Mouse (Mus musculus): ENCODE measurements around the gene Asl.

Asl gene

GRCm38 (mm10) chr5:130051073-130051860, 22.2 kb upstream of the Asl start:
- H3K27me3 ChIP-seq (ENCODE audit: insufficient read depth, low read length): no peaks in the 10 kb centered on the region
- TF ChIP-seq POU5F1 (IDR thresholded peaks at IDR 0.05; ENCODE audit: borderline replicate concordance, low read length) (no peak), NANOG (IDR thresholded peaks at IDR 0.05; ENCODE audit: borderline replicate concordance, low read length) (no peak), CTCF (conservative IDR thresholded peaks at IDR 0.05; ENCODE audit: low read length) (no peak)

GRCm38 (mm10) chr5:130050416-130050815, 21.4 kb upstream of the Asl start:
- Histone ChIP-seq H3K4me1 (replicated peaks; ENCODE audit: low read depth, low read length) (peaks cover 26% of the 10 kb centered on the region), H3K36me3 (ENCODE audit: insufficient read depth, low read length) (peaks cover 88% of the 10 kb centered on the region), H3K9me3 (ENCODE audit: low read length) (no peaks in the 10 kb centered on the region), H3K27me3 (ENCODE audit: insufficient read depth, low read length) (no peaks in the 10 kb centered on the region), H3K4me3 (replicated peaks; ENCODE audit: low read length) (no peak overlapping the region)
- no peak for TF ChIP-seq CTCF (conservative IDR thresholded peaks at IDR 0.05; ENCODE audit: low read length)
- TF ChIP-seq NANOG (IDR thresholded peaks at IDR 0.05; ENCODE audit: borderline replicate concordance, low read length): no peak
- TF ChIP-seq POU5F1 (IDR thresholded peaks at IDR 0.05; ENCODE audit: borderline replicate concordance, low read length): no peak

More at GRCm38 (mm10) chr5:130051073-130051860, 22.2 kb upstream of the Asl start:
- Histone ChIP-seq H3K9me3 (ENCODE audit: low read length) (no peaks in the 10 kb centered on the region), H3K4me3 (replicated peaks; ENCODE audit: low read length) (no peak overlapping the region), H3K4me1 (replicated peaks; ENCODE audit: low read depth, low read length) (peaks cover 26% of the 10 kb centered on the region), H3K36me3 (ENCODE audit: insufficient read depth, low read length) (peaks cover 83% of the 10 kb centered on the region)

GRCm38 (mm10) chr5:130048786-130049520, 19.9 kb upstream of the Asl start:
- Histone ChIP-seq H3K36me3 (ENCODE audit: insufficient read depth, low read length) (peaks cover 89% of the 10 kb centered on the region), H3K9me3 (ENCODE audit: low read length) (no peaks in the 10 kb centered on the region), H3K4me3 (replicated peaks; ENCODE audit: low read length) (no peak overlapping the region), H3K27me3 (ENCODE audit: insufficient read depth, low read length) (no peaks in the 10 kb centered on the region), H3K4me1 (replicated peaks; ENCODE audit: low read depth, low read length) (peaks cover 26% of the 10 kb centered on the region)
- TF ChIP-seq NANOG (IDR thresholded peaks at IDR 0.05; ENCODE audit: borderline replicate concordance, low read length): no peak
- TF ChIP-seq CTCF (conservative IDR thresholded peaks at IDR 0.05; ENCODE audit: low read length): no peak
- TF ChIP-seq POU5F1 (IDR thresholded peaks at IDR 0.05; ENCODE audit: borderline replicate concordance, low read length): no peak

- Histone ChIP-seq H3K9me3 (ENCODE audit: low read length) (no peaks in the 10 kb centered on the region), H3K4me1 (replicated peaks; ENCODE audit: low read depth, low read length) (peaks cover 22% of the 10 kb centered on the region), H3K27me3 (ENCODE audit: insufficient read depth, low read length) (no peaks in the 10 kb centered on the region), H3K36me3 (ENCODE audit: insufficient read depth, low read length) (peaks cover 95% of the 10 kb centered on the region), H3K4me3 (replicated peaks; ENCODE audit: low read length) (no peak overlapping the region)
- TF ChIP-seq POU5F1 (IDR thresholded peaks at IDR 0.05; ENCODE audit: borderline replicate concordance, low read length) (no peak), CTCF (conservative IDR thresholded peaks at IDR 0.05; ENCODE audit: low read length) (peak; percentile 85)
Measured at GRCm38 (mm10) chr5:130047013-130047412, 18.0 kb upstream of the Asl start.

- no peak overlapping the region for H3K4me3 ChIP-seq (replicated peaks; ENCODE audit: low read length)
- peaks cover 20% of the 10 kb centered on the region for H3K4me1 ChIP-seq (replicated peaks; ENCODE audit: low read depth, low read length)
- H3K9me3 ChIP-seq (ENCODE audit: low read length): no peaks in the 10 kb centered on the region
- H3K27me3 ChIP-seq (ENCODE audit: insufficient read depth, low read length): no peaks in the 10 kb centered on the region
- TF ChIP-seq CTCF (conservative IDR thresholded peaks at IDR 0.05; ENCODE audit: low read length) (no peak), NANOG (IDR thresholded peaks at IDR 0.05; ENCODE audit: borderline replicate concordance, low read length) (no peak), POU5F1 (IDR thresholded peaks at IDR 0.05; ENCODE audit: borderline replicate concordance, low read length) (no peak)
- peaks cover 95% of the 10 kb centered on the region for H3K36me3 ChIP-seq (ENCODE audit: insufficient read depth, low read length)
Measured at GRCm38 (mm10) chr5:130046589-130046988, 17.5 kb upstream of the Asl start.

- Histone ChIP-seq H3K27me3 (ENCODE audit: insufficient read depth, low read length) (no peaks in the 10 kb centered on the region), H3K4me1 (replicated peaks; ENCODE audit: low read depth, low read length) (peaks cover 15% of the 10 kb centered on the region), H3K36me3 (ENCODE audit: insufficient read depth, low read length) (peaks cover 95% of the 10 kb centered on the region), H3K9me3 (ENCODE audit: low read length) (no peaks in the 10 kb centered on the region), H3K4me3 (replicated peaks; ENCODE audit: low read length) (no peak overlapping the region)
- TF ChIP-seq NANOG (IDR thresholded peaks at IDR 0.05; ENCODE audit: borderline replicate concordance, low read length): no peak
- TF ChIP-seq POU5F1 (IDR thresholded peaks at IDR 0.05; ENCODE audit: borderline replicate concordance, low read length): no peak
- no peak for TF ChIP-seq CTCF (conservative IDR thresholded peaks at IDR 0.05; ENCODE audit: low read length)
Measured at GRCm38 (mm10) chr5:130046100-130046499, 17.1 kb upstream of the Asl start.

- no peaks in the 10 kb centered on the region for H3K27me3 ChIP-seq (ENCODE audit: insufficient read depth, low read length)
- peaks cover 15% of the 10 kb centered on the region for H3K4me1 ChIP-seq (replicated peaks; ENCODE audit: low read depth, low read length)
- no peak overlapping the region for H3K4me3 ChIP-seq (replicated peaks; ENCODE audit: low read length)
- peaks cover 96% of the 10 kb centered on the region for H3K36me3 ChIP-seq (ENCODE audit: insufficient read depth, low read length)
- TF ChIP-seq CTCF (conservative IDR thresholded peaks at IDR 0.05; ENCODE audit: low read length) (peak; percentile 50), NANOG (IDR thresholded peaks at IDR 0.05; ENCODE audit: borderline replicate concordance, low read length) (no peak), POU5F1 (IDR thresholded peaks at IDR 0.05; ENCODE audit: borderline replicate concordance, low read length) (no peak)
- H3K9me3 ChIP-seq (ENCODE audit: low read length): no peaks in the 10 kb centered on the region
Measured at GRCm38 (mm10) chr5:130044201-130044695, 15.2 kb upstream of the Asl start.

GRCm38 (mm10) chr5:130043741-130044140, 14.7 kb upstream of the Asl start:
- Histone ChIP-seq H3K9me3 (ENCODE audit: low read length) (no peaks in the 10 kb centered on the region), H3K4me1 (replicated peaks; ENCODE audit: low read depth, low read length) (peaks cover 10% of the 10 kb centered on the region), H3K27me3 (ENCODE audit: insufficient read depth, low read length) (no peaks in the 10 kb centered on the region), H3K4me3 (replicated peaks; ENCODE audit: low read length) (no peak overlapping the region), H3K36me3 (ENCODE audit: insufficient read depth, low read length) (peaks cover 93% of the 10 kb centered on the region)
- no peak for TF ChIP-seq NANOG (IDR thresholded peaks at IDR 0.05; ENCODE audit: borderline replicate concordance, low read length)
- TF ChIP-seq CTCF (conservative IDR thresholded peaks at IDR 0.05; ENCODE audit: low read length): no peak
- no peak for TF ChIP-seq POU5F1 (IDR thresholded peaks at IDR 0.05; ENCODE audit: borderline replicate concordance, low read length)

All from E14TG2a.4 (cell line).